Mouse (Mus musculus): Measurements from ENCODE around the gene Ankrd17.

DNA sequence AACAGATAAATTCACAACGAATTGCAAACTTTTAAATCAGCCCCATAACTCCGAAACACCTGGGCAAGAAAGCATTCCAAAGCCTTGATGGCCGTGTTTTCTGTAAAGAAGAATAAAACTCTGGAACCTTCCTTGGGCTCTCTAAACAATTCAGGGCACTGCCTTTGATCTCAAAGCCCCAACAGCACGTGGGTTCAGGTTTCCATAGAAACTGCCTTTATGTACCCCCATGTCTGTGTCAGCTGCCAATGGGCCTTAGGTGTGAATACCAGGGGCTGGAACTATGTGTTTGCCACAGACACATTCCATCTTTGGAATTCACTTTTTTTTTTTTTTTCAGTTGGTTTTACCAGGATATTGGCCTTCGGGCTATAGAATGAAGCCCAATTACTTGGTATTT is 183.6 kb downstream of the Ankrd17 start:
- no peak for TF ChIP-seq CTCF (IDR thresholded peaks at IDR 0.05; ENCODE audit: control insufficient read depth, insufficient read depth, low read length)
- no peak for TF ChIP-seq POLR2A (IDR thresholded peaks at IDR 0.05; ENCODE audit: borderline replicate concordance, control insufficient read depth, low read depth, low read length)

Data from bone marrow, adult 2 months (tissue).